Mouse (Mus musculus) megakaryocyte, embryonic 14.5 days (primary cell): ENCODE data around the gene Spib. TPM values are rescaled to one million over a fixed set of nuclear protein-coding genes. Genes with fewer than 3 reads are reported as not detected.

Experiments used
- H3K27me3 ChIP-seq: replicated peaks from 2 replicates; pipeline ENCODE3; 2012; ENCODE audit warnings: inconsistent platforms
- H3K36me3 ChIP-seq: replicated peaks from 2 replicates; pipeline ENCODE3; 2012; ENCODE audit warnings: low read length, inconsistent platforms, mixed read lengths
- H3K4me1 ChIP-seq: 2 replicates; pipeline ENCODE4 v1.6.1; 2012; ENCODE audit warnings: inconsistent platforms
- H3K4me3 ChIP-seq: replicated peaks from 2 replicates; pipeline ENCODE3; 2012; ENCODE audit warnings: moderate library complexity, mild to moderate bottlenecking, inconsistent platforms
- H3K9me3 ChIP-seq: 2 replicates; pipeline ENCODE4 v1.6.1; 2012; ENCODE audit warnings: inconsistent platforms
- FLI1 ChIP-seq: IDR thresholded peaks from 2 replicates; pipeline ENCODE4 v1.6.1; 2012; ENCODE audit warnings: low read length, inconsistent platforms, mixed read lengths
- GATA1 ChIP-seq: IDR thresholded peaks from 3 replicates; pipeline ENCODE4 v1.6.1; 2012; ENCODE audit warnings: mixed read lengths, low read length, inconsistent platforms, borderline replicate concordance
- polyA plus RNA-seq: library from polyadenylated mRNA; stranded (reverse); fragments of >175 nt; gene quantifications from 2 replicates; pipeline ENCODE4 v1.2.3, GENCODE M21; 2012; ENCODE audit warnings: low replicate concordance; ENCODE audit not compliant: insufficient read depth

Gene Spib
- polyA plus RNA-seq, 1 experiment: 0.64 TPM

DNA sequence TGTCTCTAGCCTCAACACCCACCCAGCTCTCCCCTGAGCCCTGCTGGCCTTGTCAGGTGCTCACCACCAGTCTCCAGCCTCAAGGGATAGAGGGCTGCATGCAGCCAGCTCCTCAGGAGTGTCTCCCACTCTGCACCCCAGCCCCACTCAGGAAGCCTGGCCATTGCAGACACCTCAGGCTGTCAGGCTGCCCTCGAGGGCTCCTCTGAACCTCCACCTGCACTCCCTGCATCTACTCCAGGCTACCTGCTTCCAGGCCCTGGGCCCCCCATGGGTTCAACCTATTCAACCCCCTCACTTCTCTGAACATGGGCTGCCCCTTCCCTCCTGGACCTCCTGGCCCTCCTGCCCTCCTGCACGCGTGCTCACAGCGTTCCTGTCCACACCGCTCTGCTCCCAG is 40.5 kb downstream of the Spib start:
- Histone ChIP-seq H3K4me3 (no peak overlapping the region), H3K4me1 (peaks cover 46% of the 10 kb centered on the region), H3K9me3 (no peaks in the 10 kb centered on the region), H3K36me3 (peaks cover 76% of the 10 kb centered on the region), H3K27me3 (no peaks in the 10 kb centered on the region)
- TF ChIP-seq GATA1 (no peak), FLI1 (no peak)

- H3K4me1 ChIP-seq: peaks cover 39% of the 10 kb centered on the region
- TF ChIP-seq GATA1 (no peak), FLI1 (no peak)
- H3K36me3 ChIP-seq: peaks cover 76% of the 10 kb centered on the region
- H3K4me3 ChIP-seq: no peak overlapping the region
- no peaks in the 10 kb centered on the region for H3K9me3 ChIP-seq
- H3K27me3 ChIP-seq: no peaks in the 10 kb centered on the region
These were observed 41.6 kb downstream of the Spib start for GRCm38 (mm10) chr7:44490281-44490680.

DNA sequence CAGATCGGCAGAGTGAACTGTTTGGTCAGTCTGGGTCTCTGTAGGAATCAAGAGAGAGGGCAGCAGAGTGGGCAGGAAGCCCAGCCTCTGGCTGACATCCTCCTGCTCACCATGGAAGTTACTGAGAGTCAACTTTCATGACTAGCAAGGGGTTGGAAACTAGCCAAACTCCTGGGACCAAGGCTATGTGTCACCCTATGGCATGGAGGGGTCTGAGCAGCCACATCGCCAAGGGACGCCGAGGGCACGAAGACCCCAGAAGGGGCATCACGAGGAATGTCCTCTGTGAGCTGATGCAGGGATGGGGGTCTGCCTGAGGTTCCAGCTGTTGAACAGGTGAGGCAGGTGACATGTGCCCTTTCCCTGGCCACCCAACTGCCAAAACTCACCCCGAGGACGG is 43.3 kb downstream of the Spib start:
- peaks cover 63% of the 10 kb centered on the region for H3K36me3 ChIP-seq
- no peaks in the 10 kb centered on the region for H3K9me3 ChIP-seq
- no peaks in the 10 kb centered on the region for H3K27me3 ChIP-seq
- H3K4me3 ChIP-seq: no peak overlapping the region
- peaks cover 34% of the 10 kb centered on the region for H3K4me1 ChIP-seq
- no peak for TF ChIP-seq FLI1
- no peak for TF ChIP-seq GATA1

- TF ChIP-seq FLI1 (no peak), GATA1 (no peak)
- H3K4me3 ChIP-seq: no peak overlapping the region
- no peaks in the 10 kb centered on the region for H3K9me3 ChIP-seq
- H3K36me3 ChIP-seq: peaks cover 57% of the 10 kb centered on the region
- peaks cover 3% of the 10 kb centered on the region for H3K27me3 ChIP-seq
- H3K4me1 ChIP-seq: peaks cover 37% of the 10 kb centered on the region
These were observed 43.9 kb downstream of the Spib start for GRCm38 (mm10) chr7:44487936-44488335.

GRCm38 (mm10) chr7:44486927-44487575 is 44.8 kb downstream of the Spib start:
- H3K4me1 ChIP-seq: peaks cover 34% of the 10 kb centered on the region
- no peaks in the 10 kb centered on the region for H3K9me3 ChIP-seq
- peaks cover 48% of the 10 kb centered on the region for H3K36me3 ChIP-seq
- H3K4me3 ChIP-seq: peak overlapping the region; percentile 1
- TF ChIP-seq FLI1: no peak
- no peak for TF ChIP-seq GATA1
- peaks cover 11% of the 10 kb centered on the region for H3K27me3 ChIP-seq

DNA sequence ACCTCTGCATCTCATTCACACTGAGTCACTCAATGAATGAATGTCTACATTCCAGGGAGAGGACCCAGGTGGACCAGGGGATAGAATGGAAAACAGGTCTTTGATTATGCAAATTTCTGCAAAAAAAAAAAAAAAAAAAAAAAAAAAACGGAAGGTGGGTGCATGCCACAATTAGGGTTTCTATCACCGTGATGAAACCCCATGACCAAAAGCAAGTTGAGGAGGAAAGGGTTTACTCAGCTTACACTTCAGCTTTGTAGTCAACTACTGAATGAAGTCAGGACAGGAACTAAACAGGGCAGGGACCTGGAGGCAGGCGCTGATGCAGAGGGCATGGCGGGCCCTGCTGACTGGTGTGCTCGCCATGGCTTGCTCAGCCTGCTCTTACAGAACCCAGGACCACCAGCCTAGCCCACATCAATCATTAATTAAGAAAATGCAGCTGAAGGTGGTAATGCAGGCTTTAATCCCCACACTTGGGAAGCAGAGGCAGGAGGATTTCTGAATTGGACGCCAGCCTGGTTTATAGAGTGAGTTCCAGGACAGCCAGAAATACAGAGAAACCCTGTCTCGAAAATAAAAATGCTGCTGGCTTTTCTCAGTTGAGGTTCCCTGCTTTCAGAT is 46.2 kb downstream of the Spib start:
- Histone ChIP-seq H3K4me3 (no peak overlapping the region), H3K4me1 (peaks cover 31% of the 10 kb centered on the region), H3K9me3 (no peaks in the 10 kb centered on the region), H3K36me3 (peaks cover 35% of the 10 kb centered on the region), H3K27me3 (peaks cover 19% of the 10 kb centered on the region)
- TF ChIP-seq FLI1 (no peak), GATA1 (no peak)

DNA sequence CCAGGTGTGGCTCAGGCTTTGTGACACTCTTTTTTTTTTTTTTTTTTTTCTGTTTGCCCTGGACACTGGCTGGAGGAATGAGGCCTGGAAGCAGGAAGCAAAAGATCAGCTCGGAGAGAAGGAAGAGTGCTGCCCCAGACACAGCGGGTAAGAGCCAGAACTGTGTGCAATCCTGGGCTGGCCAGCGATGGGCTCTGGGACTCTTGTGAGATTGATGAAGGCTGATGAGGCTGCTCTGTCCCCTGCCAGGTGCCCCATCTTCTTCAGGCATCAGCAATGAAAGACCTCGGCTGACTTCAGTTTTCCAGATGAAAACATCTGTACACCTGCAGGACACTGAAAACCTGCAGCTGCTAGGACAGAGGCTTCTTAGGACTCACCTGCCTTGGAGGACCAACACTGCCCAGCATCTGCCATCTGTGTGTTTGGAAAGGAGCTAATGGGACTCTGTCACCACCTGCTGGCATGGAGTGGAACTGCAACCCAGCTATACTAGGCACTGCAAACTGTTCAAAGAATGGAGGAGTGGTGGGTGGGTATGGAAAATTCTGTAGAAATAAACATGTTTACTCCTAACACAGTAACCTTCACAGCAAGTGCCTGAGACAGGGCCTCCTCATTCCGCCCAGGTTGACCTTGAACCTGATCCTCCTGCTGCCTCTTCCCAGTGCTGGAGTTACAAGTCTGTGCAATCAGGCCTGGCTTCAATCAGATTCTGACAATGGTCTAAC is 46.9 kb downstream of the Spib start:
- TF ChIP-seq FLI1: no peak
- TF ChIP-seq GATA1: no peak
- Histone ChIP-seq H3K9me3 (no peaks in the 10 kb centered on the region), H3K36me3 (peaks cover 28% of the 10 kb centered on the region), H3K4me1 (peaks cover 24% of the 10 kb centered on the region), H3K27me3 (peaks cover 24% of the 10 kb centered on the region), H3K4me3 (no peak overlapping the region)

DNA sequence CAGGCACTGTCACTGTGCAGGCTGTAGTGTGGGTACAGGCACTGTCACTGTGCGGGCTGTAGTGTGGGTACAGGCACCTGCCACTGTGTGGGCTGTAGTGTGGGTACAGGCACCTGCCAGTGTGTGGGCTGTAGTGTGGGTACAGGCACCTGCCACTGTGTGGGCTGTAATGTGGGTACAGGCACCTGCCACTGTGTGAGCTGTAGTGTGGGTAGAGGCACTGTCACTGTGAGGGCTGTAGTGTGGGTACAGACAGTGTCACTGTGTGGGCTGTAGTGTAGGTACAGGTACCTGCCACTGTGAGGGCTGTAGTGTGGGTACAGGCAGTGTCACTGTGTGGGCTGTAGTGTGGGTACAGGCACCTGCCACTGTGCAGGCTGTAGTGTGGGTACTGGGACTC is 47.8 kb downstream of the Spib start:
- H3K36me3 ChIP-seq: peaks cover 21% of the 10 kb centered on the region
- H3K4me3 ChIP-seq: peak overlapping the region; percentile 51
- no peaks in the 10 kb centered on the region for H3K9me3 ChIP-seq
- peaks cover 28% of the 10 kb centered on the region for H3K27me3 ChIP-seq
- TF ChIP-seq FLI1: no peak
- no peak for TF ChIP-seq GATA1
- peaks cover 17% of the 10 kb centered on the region for H3K4me1 ChIP-seq

GRCm38 (mm10) chr7:44482836-44483435 is 48.9 kb downstream of the Spib start:
- no peak overlapping the region for H3K4me3 ChIP-seq
- peaks cover 10% of the 10 kb centered on the region; the same call in 1 of the 2 replicates for H3K4me1 ChIP-seq
- H3K9me3 ChIP-seq: no peaks in the 10 kb centered on the region
- peaks cover 10% of the 10 kb centered on the region for H3K36me3 ChIP-seq
- peaks cover 36% of the 10 kb centered on the region for H3K27me3 ChIP-seq
- TF ChIP-seq FLI1 (no peak), GATA1 (no peak)

Other genes starting within 250 kb of the Spib start
- gene Clec11a, start 225.2 kb downstream of the Spib start, polyA plus RNA-seq: 0.92 and 1.8 TPM in 2 replicates
- 0.07 TPM in 1 of 2 replicates, not detected in the other for gene Shank1, start 221.8 kb downstream of the Spib start, polyA plus RNA-seq
- not detected in 2 replicates for gene Syt3, start 148.0 kb downstream of the Spib start, polyA plus RNA-seq
- not detected in 2 replicates for gene 1700008O03Rik, start 146.3 kb downstream of the Spib start, polyA plus RNA-seq
- gene Lrrc4b, start 103.1 kb downstream of the Spib start, polyA plus RNA-seq: not detected in 2 replicates
- not detected in 2 replicates for gene Aspdh, start 66.7 kb downstream of the Spib start, polyA plus RNA-seq
- 191 and 466 TPM in 2 replicates for gene Josd2, start 64.1 kb downstream of the Spib start, polyA plus RNA-seq
- 156 and 185 TPM in 2 replicates for gene Emc10, start 35.5 kb downstream of the Spib start, polyA plus RNA-seq
- 2.1 and 9.0 TPM in 2 replicates for gene Fam71e1, start 35.5 kb downstream of the Spib start, polyA plus RNA-seq
- 0.09 TPM in 1 of 2 replicates, not detected in the other for gene Mybpc2, start 7.4 kb downstream of the Spib start, polyA plus RNA-seq
- gene Pold1, start 16.8 kb upstream of the Spib start, polyA plus RNA-seq: 61.8 and 199 TPM in 2 replicates
- gene Nr1h2, start 21.9 kb upstream of the Spib start, polyA plus RNA-seq: 269 and 455 TPM in 2 replicates
- 2.4 and 14.1 TPM in 2 replicates for gene Napsa, start 40.3 kb upstream of the Spib start, polyA plus RNA-seq
- 1.8 and 4.0 TPM in 2 replicates for gene Kcnc3, start 58.6 kb upstream of the Spib start, polyA plus RNA-seq
- 0.02 TPM in 1 of 2 replicates, not detected in the other for gene Myh14, start 138.8 kb upstream of the Spib start, polyA plus RNA-seq
- gene Izumo2, start 176.7 kb upstream of the Spib start, polyA plus RNA-seq: not detected in 2 replicates
- 63.8 and 68.6 TPM in 2 replicates for gene Vrk3, start 216.3 kb upstream of the Spib start, polyA plus RNA-seq
- gene Zfp473, start 219.0 kb upstream of the Spib start, polyA plus RNA-seq: 0.12 TPM in 1 of 2 replicates, not detected in the other